Mouse (Mus musculus) adipocyte (in vitro differentiated cells): Measurements from ENCODE around the gene Srsf9.
A peak's percentile ranks its signal among the peaks of the same experiment; 100 is the strongest.

Experiments
- DNase-seq: peaks from one replicate; pipeline ENCODE4 v3.0.0-alpha.2; 2016; ENCODE audit warnings: low spot score

Gene Srsf9

DNA sequence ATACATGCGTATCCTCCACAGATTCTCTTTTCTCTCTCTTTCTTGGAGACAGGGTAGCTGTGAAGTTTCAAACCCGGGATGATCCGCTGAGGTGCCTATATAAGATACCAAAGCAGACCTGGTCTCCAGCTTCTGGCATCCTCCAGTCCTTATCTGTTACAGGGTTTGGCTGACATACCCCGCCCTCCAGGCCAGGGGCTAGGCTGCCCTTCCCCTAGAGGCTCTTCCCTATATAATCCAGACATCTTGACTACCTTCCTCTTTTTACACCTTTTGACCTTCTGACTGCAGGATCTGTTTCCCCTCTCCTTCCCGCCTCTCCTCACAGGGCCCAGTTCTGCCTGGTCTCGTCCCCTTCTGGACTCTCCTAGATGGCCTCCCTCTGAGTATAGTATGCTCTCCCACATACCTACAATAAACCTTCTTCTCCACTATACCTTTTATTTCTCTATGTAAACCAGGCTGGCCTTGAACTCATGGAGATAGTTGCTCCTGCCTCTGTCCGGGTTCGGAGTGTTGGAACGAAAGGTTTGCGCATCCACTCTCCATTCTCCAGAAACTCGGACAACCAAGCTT, 633 bp upstream of the Srsf9 start:
- no peak for DNase-seq

DNA sequence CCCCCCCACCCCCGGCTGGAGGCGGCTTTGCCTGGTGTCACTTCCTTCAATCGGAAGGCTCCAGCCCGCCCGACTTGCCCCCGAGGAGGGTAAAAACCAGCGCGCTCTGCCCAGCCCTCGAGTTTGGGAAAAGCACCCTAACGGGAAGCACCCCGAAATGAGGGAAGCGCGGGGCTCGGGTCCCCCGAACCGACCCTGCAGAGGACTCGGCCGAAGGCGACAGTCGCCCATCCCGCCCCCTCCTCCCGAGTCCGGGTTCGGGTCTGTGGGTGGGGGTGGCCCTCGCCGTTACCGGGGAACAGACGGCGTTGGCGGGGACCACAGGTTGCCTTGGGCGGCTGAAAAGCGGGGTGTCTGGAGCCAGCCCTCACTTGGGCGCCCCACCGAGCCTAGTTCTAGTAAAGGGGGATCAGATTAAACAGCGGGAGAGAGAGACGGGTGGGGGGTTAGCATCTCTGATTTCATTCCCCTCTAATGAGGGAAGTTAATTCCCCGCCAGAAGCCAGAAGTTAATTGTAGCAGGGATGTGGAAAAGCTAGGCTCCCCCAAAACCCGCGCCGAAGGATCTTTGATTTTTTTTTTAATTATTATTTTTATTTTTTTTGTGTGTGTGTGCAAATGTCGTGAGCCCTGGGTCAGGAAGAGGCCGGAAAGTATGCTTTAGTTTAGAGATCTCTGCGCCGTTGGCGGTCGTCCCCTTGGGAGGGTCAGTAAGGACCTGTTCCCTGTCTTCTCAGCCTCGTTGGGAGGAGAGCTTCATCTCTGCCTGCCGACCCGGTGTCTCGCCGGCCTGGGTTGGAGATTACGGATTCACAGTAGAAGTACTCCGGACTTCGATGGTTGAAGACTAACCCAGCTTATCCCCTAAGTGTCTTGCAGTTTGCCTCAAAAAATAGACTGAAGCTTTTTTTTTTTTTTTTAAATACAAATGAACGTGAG, 902 bp downstream of the Srsf9 start:
- no peak for DNase-seq

DNA sequence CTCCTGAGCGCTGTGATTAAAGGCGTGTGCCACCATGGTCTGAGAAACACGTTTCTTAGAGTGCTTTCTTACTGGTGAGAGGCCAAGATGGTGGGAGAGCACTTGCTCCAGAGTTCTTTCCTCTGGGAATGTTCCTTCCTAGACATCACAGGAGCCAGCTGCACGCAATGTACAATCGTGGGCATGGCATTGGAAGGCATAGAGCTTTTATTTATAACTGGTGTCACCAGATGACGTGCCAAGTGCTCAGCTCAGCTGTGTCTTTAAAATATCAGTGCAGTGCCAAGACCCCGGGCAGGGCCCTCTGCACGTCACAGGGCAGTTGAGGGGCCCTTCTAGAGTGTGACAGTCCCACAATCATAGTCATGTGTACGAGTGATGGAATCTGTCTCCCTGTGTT, 4.0 kb downstream of the Srsf9 start:
- DNase-seq: no peak

GRCm38 (mm10) chr5:115333626-115334025, 6.6 kb downstream of the Srsf9 start:
- DNase-seq: no peak

- no peak for DNase-seq
Observed at GRCm38 (mm10) chr5:115340007-115340406, 13.0 kb downstream of the Srsf9 start.

- DNase-seq: peak; percentile 93
Observed at GRCm38 (mm10) chr5:115340577-115341313, 13.8 kb downstream of the Srsf9 start, which contains the start of the genes Gatc and Triap1. Gatc (minus strand) TSS chr5:115341178. Triap1 (plus strand) TSS chr5:115341225.

GRCm38 (mm10) chr5:115341314-115342165, 14.6 kb downstream of the Srsf9 start:
- DNase-seq: no peak

DNA sequence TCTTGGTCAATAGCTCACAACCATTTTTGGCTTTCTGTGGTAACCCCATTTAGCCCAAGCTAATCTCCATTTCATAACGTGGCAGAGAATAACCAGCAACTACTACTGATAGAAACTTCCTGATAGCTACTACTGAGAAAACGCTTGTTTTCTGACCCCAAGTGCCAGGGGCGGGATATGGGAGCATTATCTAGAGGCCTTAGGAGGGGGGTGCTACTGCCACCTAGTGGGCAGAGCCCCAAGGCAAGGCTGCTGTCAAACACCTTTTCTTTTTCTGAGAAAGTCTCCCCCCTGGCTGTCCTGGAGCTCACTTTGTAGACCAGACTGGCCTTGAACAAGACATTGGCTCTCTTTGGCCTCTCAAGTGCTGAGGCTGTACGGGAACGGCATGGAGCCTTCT, 20.6 kb downstream of the Srsf9 start:
- peak; percentile 86 for DNase-seq

DNA sequence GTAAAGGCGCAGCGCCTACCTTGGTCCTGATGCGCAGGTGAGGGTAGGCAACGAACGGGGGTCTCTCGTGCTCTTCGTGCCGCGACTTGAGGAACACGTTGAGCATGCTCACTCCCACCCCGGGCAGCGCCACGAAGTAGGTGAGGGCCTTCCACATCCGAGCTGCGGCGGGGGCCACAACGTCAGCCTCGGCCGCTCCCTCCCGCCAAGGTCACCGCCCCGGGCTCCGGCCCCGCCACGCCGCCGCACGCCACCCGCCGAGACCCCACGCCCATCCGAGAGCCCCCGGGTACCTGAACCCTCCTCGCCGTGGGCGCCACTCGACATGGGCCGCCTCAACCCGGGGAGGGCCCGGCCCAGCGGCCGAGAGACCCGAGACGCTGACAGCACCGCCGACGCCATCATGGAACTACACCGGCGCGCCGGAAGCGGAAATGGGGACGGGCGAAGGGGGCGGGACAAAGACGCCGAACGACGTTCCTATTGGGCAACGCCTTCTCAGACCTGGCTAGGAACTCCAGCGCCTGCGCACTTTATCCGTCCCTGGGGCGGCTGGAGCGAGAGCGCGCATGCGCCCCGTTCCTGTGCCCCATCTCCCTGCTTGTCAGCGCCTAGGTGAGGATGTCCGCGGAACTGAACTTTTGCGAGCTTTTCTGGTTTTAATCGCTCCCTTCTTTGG, 21.7 kb downstream of the Srsf9 start, which contains the start of gene Cox6a1:
Cox6a1 (minus strand) TSS at position 436 of the 679 bp plus-strand sequence.
- DNase-seq: peak; percentile 99

- no peak for DNase-seq
Observed at GRCm38 (mm10) chr5:115349225-115349555, 22.2 kb downstream of the Srsf9 start.

- DNase-seq: no peak
Observed at GRCm38 (mm10) chr5:115351348-115351747, 24.4 kb downstream of the Srsf9 start.

- DNase-seq: no peak
Observed at GRCm38 (mm10) chr5:115355070-115355469, 28.1 kb downstream of the Srsf9 start.

GRCm38 (mm10) chr5:115358872-115359271, 31.9 kb downstream of the Srsf9 start:
- peak; percentile 84 for DNase-seq

DNA sequence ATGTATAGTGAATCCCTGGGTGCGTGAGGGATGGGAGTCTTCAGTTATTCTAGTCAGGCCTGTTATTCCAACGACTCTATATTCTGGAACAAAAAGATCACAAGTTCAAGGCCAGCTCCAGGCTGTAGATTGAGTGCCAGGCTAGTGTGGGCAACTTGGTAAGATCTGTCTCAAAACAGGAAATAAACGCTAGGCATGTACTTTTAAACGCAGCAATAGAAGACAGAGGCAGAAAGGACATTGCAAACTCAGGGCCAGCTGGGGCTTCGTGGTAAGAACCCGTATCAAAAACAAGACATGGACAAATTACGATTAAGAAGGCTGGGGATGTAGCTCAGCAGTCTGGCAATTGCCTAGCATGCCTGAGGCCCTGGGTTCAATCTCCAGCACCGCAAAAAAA, 32.5 kb downstream of the Srsf9 start:
- DNase-seq: no peak

DNA sequence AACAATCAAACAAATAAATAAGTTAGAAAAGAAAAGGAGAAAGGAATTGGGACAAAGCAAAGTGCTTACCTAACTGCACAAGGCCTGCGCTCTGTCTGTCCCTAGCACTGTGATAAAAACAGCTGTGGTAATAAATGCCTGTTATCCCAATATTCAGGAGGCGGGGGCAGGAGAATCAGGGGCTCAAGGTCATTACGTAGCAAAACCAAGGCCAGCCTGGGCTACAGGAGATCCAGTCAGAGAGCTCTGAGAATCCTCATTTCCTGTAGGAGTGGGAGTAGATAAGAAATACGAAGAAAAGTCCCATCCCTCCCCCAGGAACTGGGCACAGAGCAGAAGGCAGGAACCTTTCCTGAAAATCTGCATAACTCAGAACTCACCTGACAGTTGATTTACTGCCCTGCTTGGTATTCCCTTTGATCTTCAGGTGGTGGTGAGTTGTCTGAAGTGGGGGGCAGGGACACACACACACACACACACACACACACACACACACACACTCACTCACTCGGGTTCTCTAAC, 32.9 kb downstream of the Srsf9 start:
- DNase-seq: no peak

DNA sequence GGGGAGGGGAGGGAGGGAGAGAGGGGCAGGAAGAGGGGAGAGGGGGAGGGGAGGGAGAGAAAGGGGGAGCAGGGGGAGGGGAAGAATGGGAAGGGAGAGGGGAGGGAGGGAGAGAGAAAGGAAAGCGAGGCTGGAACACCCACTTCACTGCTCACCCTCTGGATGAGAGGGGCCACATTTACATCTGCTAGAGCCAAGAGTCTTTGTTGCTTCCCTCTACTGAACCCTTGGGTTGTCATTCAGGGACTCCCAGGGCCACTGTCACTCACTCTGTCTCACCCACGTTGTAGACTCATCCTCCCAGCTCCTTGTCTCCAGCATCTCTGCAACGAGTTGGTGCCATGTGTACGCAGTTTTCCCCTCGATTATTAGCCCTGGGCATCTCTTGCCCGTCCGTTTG, 35.2 kb downstream of the Srsf9 start:
- no peak for DNase-seq

DNA sequence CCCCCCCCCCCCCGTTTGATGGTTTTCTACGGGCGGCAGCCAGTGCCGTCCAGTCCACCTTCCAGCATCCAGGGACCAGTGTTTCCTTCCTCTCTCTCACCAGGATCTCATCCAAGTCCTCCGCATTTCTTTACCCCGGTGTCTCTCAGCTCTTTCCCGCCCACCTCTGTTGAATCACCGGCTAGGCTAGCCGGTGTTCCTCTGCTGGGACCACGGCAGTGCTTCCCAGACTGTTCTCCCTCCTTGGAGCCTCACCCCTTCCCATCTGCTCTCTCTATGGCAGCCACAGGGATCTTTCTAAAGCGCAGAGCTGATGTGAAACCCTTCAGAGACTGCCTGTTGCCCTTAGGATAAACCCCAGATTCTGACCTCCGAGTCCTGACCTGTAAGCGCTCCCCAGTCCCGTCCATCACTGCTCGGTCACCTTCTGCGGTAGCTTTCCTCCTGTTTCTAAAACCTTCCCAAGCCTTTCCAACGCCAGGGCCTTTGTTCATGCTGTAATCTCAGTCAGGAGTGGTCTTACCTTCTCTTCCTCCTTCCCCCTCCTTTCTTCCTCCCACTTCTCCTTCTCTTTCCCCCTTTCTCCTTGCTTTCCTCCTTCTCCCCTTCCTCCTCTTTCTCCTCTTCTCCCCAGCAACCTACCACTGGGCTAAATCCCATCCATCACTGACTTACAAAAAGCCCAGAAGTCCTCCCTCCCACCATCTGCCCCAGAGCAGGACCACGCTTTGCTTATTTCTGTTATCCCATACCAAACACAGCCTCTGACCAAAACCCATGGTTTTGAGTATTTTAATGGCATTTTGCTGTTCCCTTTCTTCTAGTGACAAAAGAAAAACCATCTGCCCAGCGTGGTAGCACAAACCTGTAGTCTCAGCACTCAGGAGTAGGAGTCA, 36.1 kb downstream of the Srsf9 start:
- DNase-seq: no peak

GRCm38 (mm10) chr5:115364782-115365181, 37.8 kb downstream of the Srsf9 start:
- DNase-seq: no peak

- DNase-seq: no peak
Observed at GRCm38 (mm10) chr5:115371736-115372135, 44.8 kb downstream of the Srsf9 start.
